Mouse (Mus musculus) G1E (cell line): ENCODE data around the gene Hipk2. TPM values are rescaled to one million over a fixed set of nuclear protein-coding genes. Genes with fewer than 3 reads are reported as not detected.
A peak's percentile ranks its signal among the peaks of the same experiment; 100 is the strongest.

Source experiments
- ATAC-seq: 2 replicates; pipeline ENCODE4 v1.8.0; 2016; ENCODE audit warnings: mild to moderate bottlenecking; ENCODE audit not compliant: insufficient number of reproducible peaks, poor library complexity, low FRiP score, severe bottlenecking; ENCODE audit errors: extremely low read depth
- DNase-seq: peaks from one replicate; pipeline ENCODE4 v3.0.0; 2012; ENCODE audit warnings: low spot score
- H3K27me3 ChIP-seq: 2 replicates; pipeline ENCODE4 v1.6.1; 2012; ENCODE audit warnings: mild to moderate bottlenecking, low read length, inconsistent platforms; ENCODE audit not compliant: insufficient read depth
- H3K36me3 ChIP-seq: replicated peaks from 2 replicates; pipeline ENCODE3; 2012; ENCODE audit warnings: mild to moderate bottlenecking, inconsistent platforms
- H3K4me1 ChIP-seq: 2 replicates; pipeline ENCODE4 v1.6.1; 2012; ENCODE audit warnings: low read depth, low read length, inconsistent platforms, mixed read lengths; ENCODE audit not compliant: insufficient read depth
- H3K4me3 ChIP-seq: 2 replicates; pipeline ENCODE4 v1.5.1; 2012; ENCODE audit warnings: low read depth, mild to moderate bottlenecking, inconsistent platforms, low read length, moderate library complexity, mixed read lengths
- H3K9me3 ChIP-seq: replicated peaks from 2 replicates; pipeline ENCODE4 v1.6.1; 2012; ENCODE audit warnings: inconsistent platforms
- CTCF ChIP-seq: IDR thresholded peaks from 2 replicates; pipeline ENCODE4 v1.5.1; 2012; ENCODE audit warnings: low read depth, low read length, inconsistent platforms, mixed read lengths
- GATA1 ChIP-seq: IDR thresholded peaks from 2 replicates; pipeline ENCODE4 v1.6.1; 2012; ENCODE audit warnings: borderline replicate concordance, low read length, inconsistent platforms, mixed read lengths
- GATA2 ChIP-seq: IDR thresholded peaks from 2 replicates; pipeline ENCODE4 v1.6.1; 2012; ENCODE audit warnings: low read depth, low read length, inconsistent platforms, borderline replicate concordance
- POLR2AphosphoS5 ChIP-seq: IDR thresholded peaks from 2 replicates; pipeline ENCODE4 v1.6.1; 2012; ENCODE audit warnings: low read depth, low read length, inconsistent platforms; ENCODE audit not compliant: insufficient replicate concordance
- TAL1 ChIP-seq: conservative IDR thresholded peaks from 2 replicates; pipeline ENCODE4 v1.6.1; 2012; ENCODE audit warnings: low read depth, low read length, inconsistent platforms, mixed read lengths
- polyA plus RNA-seq: library from polyadenylated mRNA; stranded (reverse); fragments of >175 nt; gene quantifications from 2 replicates; pipeline ENCODE4 v1.2.3, GENCODE M21; 2012
- total RNA-seq, 2 experiments: library from RNA; stranded (forward) in 1 of 2; stranded (reverse) in 1 of 2; fragments of 200-1000 nt in 1 of 2; fragments of >200 nt in 1 of 2; fragmentation: Nextera tagmentation in 1 of 2; gene quantifications; 2 replicates each; pipeline ENCODE4 v1.2.3; 2014 to 2017

Hipk2 gene
- 97.9 and 113 TPM in 2 replicates for total RNA-seq (2014; fragmentation: Nextera tagmentation)
- total RNA-seq (2017), result 4.6 and 5.5 TPM in 2 replicates
- polyA plus RNA-seq, result 37.6 and 39.6 TPM in 2 replicates

GRCm38 (mm10) chr6:38876071-38876911 lies at the start of gene Hipk2:
Hipk2 (minus strand) TSS chr6:38876165.
- Histone ChIP-seq H3K4me3 (peak within 1 kb of the TSS; percentile 92), H3K9me3 (no peaks in the 10 kb centered on the region), H3K27me3 (peaks cover 43% of the 10 kb centered on the region), H3K36me3 (peaks cover 13% of the 10 kb centered on the region), H3K4me1 (peaks cover 37% of the 10 kb centered on the region)
- TF ChIP-seq TAL1 (no peak), GATA2 (no peak), GATA1 (no peak), CTCF (no peak), POLR2AphosphoS5 (no peak)
- DNase-seq (peak; percentile 87), ATAC-seq (peak; percentile 42; the same call in 1 of the 2 replicates)

DNA sequence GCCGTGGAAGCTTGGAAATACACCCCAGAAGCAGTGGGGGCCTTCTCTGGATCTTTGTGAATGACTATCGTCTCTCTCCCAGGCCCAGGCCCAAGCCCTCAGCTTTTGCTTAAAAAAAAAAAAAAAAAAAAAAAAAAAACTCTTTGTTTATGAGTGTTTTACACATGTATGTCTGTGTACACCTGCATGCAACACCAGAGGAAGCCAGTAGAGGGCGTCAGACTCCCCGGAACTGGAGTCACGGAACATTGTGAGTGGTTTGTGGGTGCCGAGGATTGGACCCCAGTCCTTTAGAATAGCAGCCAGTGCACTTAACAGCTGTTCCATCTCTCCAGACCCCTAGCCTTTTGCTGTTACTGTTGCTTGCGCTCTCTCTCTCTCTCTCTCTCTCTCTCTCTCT lies 49.8 kb upstream of the Hipk2 start:
- DNase-seq, result no peak
- TF ChIP-seq TAL1, result no peak
- peak; percentile 29; the same call in 1 of the 2 replicates for TF ChIP-seq CTCF
- Histone ChIP-seq H3K4me3 (no peak overlapping the region), H3K36me3 (no peaks in the 10 kb centered on the region), H3K9me3 (no peaks in the 10 kb centered on the region), H3K27me3 (peaks cover 38% of the 10 kb centered on the region), H3K4me1 (peaks cover 57% of the 10 kb centered on the region)
- no peak for ATAC-seq

DNA sequence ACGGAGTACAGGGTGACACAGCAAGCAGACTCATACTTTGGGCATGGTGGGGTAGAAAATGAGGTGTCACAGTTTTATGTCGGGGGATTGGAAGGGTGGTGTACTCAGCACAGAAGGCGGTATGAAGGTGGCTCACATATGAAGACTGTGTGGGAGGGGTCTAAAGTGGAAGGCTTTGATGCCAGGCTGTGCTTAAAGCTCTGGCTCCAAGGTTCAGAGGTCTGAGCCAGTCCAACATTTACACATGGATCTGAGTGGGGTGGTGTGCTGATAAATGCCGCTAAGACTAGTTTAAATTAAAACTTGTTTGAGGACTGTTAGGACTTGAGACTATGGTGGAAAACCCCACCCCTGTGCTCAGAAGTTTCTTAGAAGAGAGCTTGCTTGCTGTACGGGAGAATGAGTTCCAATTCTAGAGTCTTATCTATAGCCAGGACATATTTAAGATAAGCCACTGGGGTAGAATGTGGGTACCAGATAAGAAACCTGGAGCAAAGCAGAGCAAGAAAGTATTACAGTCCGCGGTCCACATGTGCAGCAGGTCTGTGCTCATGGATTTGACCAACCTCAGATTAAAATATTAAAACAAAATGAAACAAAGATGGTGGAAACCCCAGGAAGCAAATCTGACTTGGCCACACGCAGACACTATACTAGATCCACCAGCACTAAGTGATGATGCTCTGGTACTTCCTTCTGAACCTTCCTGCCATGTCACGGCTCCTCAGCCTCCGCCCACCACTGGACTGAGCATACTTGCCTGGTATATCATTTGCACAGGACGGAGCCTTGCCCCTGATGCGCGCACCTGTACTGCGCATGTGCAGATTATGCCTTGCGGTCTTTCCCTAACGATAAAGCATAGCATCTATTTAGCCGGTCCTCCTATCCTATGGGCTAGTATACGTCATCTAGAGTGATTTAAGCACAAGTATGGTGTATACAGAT lies 48.2 kb upstream of the Hipk2 start:
- Histone ChIP-seq H3K9me3 (no peaks in the 10 kb centered on the region), H3K4me3 (peak overlapping the region; percentile 69), H3K36me3 (no peaks in the 10 kb centered on the region), H3K27me3 (peaks cover 27% of the 10 kb centered on the region), H3K4me1 (peaks cover 73% of the 10 kb centered on the region)
- DNase-seq, result peak; percentile 58
- peak; percentile 74 for ATAC-seq
- TF ChIP-seq CTCF (no peak), TAL1 (peak; percentile 93)

- DNase-seq, result no peak
- Histone ChIP-seq H3K36me3 (no peaks in the 10 kb centered on the region), H3K4me3 (no peak overlapping the region; the same call in 1 of the 2 replicates), H3K27me3 (peaks cover 20% of the 10 kb centered on the region), H3K4me1 (peaks cover 80% of the 10 kb centered on the region), H3K9me3 (0 out of 2 replicates have a peak, but pooled peaks cover under 1% of the 10 kb centered on the region)
- ATAC-seq, result no peak
- TF ChIP-seq POLR2AphosphoS5 (no peak), CTCF (no peak), TAL1 (no peak), GATA2 (no peak), GATA1 (no peak)
Observed at GRCm38 (mm10) chr6:38923450-38923849, 47.5 kb upstream of the Hipk2 start.

- peaks cover 89% of the 10 kb centered on the region for H3K4me1 ChIP-seq
- H3K4me3 ChIP-seq, result no peak overlapping the region
- TF ChIP-seq TAL1, result no peak
- no peak for TF ChIP-seq POLR2AphosphoS5
- TF ChIP-seq CTCF, result no peak
- TF ChIP-seq GATA2, result no peak
- TF ChIP-seq GATA1, result no peak
- H3K27me3 ChIP-seq, result peaks cover 12% of the 10 kb centered on the region
- H3K36me3 ChIP-seq, result no peaks in the 10 kb centered on the region
- no peak for DNase-seq
- peaks cover 6% of the 10 kb centered on the region; the same call in 1 of the 2 replicates for H3K9me3 ChIP-seq
- no peak for ATAC-seq
Observed at GRCm38 (mm10) chr6:38922517-38922916, 46.6 kb upstream of the Hipk2 start.

DNA sequence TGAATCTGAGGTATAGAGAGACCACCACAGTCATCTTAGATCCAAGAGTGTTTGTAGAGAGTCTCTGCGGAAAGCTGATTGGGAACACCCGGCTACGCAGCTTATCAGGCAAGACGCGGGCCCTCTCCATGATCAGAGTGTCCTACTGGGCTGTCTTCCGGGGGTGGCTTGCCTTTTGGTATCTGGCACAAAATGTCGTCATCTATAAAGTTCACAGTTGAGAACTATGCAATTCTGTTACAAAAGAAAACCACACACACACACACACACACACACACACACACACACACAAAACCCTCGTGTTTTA lies 45.8 kb upstream of the Hipk2 start:
- ATAC-seq (no peak), DNase-seq (no peak)
- Histone ChIP-seq H3K27me3 (peaks cover 8% of the 10 kb centered on the region), H3K4me3 (peak overlapping the region; percentile 52; the same call in 1 of the 2 replicates), H3K36me3 (no peaks in the 10 kb centered on the region), H3K9me3 (peaks cover 12% of the 10 kb centered on the region), H3K4me1 (peaks cover 93% of the 10 kb centered on the region)
- TF ChIP-seq POLR2AphosphoS5 (no peak), CTCF (no peak), GATA1 (no peak), TAL1 (no peak), GATA2 (no peak)
